Mouse (Mus musculus) small intestine, adult 2 months (tissue): ENCODE measurements around the gene Mrgbp. TPM values are rescaled to one million over a fixed set of nuclear protein-coding genes. Genes with fewer than 3 reads are reported as not detected.

Experiments used
- H3K27ac ChIP-seq: fragments of 200-500 bp; 2 replicates; pipeline ENCODE4 v1.5.1; 2012; ENCODE audit warnings: low read depth, low read length, control low read depth, inconsistent platforms; ENCODE audit not compliant: insufficient read depth
- H3K27me3 ChIP-seq: fragments of 200-500 bp; 2 replicates; pipeline ENCODE4 v1.6.1; 2012; ENCODE audit warnings: mild to moderate bottlenecking, moderate library complexity, low read length, inconsistent platforms; ENCODE audit not compliant: control insufficient read depth, insufficient read depth
- H3K36me3 ChIP-seq: fragments of 200-500 bp; 2 replicates; pipeline ENCODE4 v1.6.1; 2012; ENCODE audit warnings: mild to moderate bottlenecking, low read length, control low read depth, inconsistent platforms; ENCODE audit not compliant: control insufficient read depth, insufficient read depth
- H3K4me1 ChIP-seq: fragments of 200-500 bp; 2 replicates; pipeline ENCODE4 v1.6.1; 2012; ENCODE audit warnings: low read length, inconsistent platforms, mixed read lengths; ENCODE audit not compliant: control insufficient read depth, insufficient read depth, insufficient read length
- H3K4me3 ChIP-seq: fragments of 200-500 bp; 2 replicates; pipeline ENCODE4 v1.5.1; 2012; ENCODE audit warnings: low read depth, mild to moderate bottlenecking, control low read depth, inconsistent platforms, low read length, moderate library complexity
- CTCF ChIP-seq: fragments of 200-500 bp; IDR thresholded peaks from 2 replicates; pipeline ENCODE4 v1.5.1; 2012; ENCODE audit warnings: low read depth, mild to moderate bottlenecking, control low read depth, inconsistent platforms, low read length, moderate library complexity, mixed read lengths; ENCODE audit not compliant: insufficient replicate concordance, insufficient read length; ENCODE audit errors: extremely low read depth
- POLR2A ChIP-seq: fragments of 200-500 bp; IDR thresholded peaks from 2 replicates; pipeline ENCODE4 v1.6.1; 2012; ENCODE audit warnings: low read depth, mild to moderate bottlenecking, control low read depth, inconsistent platforms, low read length, moderate library complexity
- WGBS: fragments of 180-500 bp; shearing (Covaris S2); methylation state at CpG from one replicate; pipeline ENCODE4 v1.1.7; 2018; 5-methylcytosine and 5-hydroxymethylcytosine counted together
- polyA plus RNA-seq: library from polyadenylated mRNA; depleted of rRNA; stranded (reverse); fragments of >200 nt; gene quantifications from 2 replicates; pipeline ENCODE4 v1.2.3, GENCODE M21; 2012; rRNA removed

The Mrgbp gene
- polyA plus RNA-seq, 1 experiment = 16.1 TPM

GRCm38 (mm10) chr2:180589123-180589831 is 8.2 kb downstream of the Mrgbp start, which contains the start of gene Ogfr:
TSS of gene Ogfr (plus strand) at chr2:180589245.
- TF ChIP-seq CTCF (peak; percentile 22; the same call in 1 of the 2 replicates), POLR2A (peak; percentile 59; the same call in 1 of the 2 replicates)
- under 1% methylated on average over 64 of the region's 67 CpGs for WGBS
- peak within 1 kb of the TSS; percentile 70 for H3K4me3 ChIP-seq
- no peaks in the 10 kb centered on the region for H3K27me3 ChIP-seq
- H3K27ac ChIP-seq = peak within 1 kb of the TSS; percentile 61
- peaks cover 10% of the 10 kb centered on the region; the same call in 1 of the 2 replicates for H3K4me1 ChIP-seq
- H3K36me3 ChIP-seq = peaks cover 38% of the 10 kb centered on the region

- 62% methylated on average over 4 of the region's 4 CpGs for WGBS
- H3K4me3 ChIP-seq = no peak within 1 kb of the TSS
- TF ChIP-seq CTCF (no peak), POLR2A (no peak)
- H3K27me3 ChIP-seq = no peaks in the 10 kb centered on the region; the same call in 1 of the 2 replicates
- H3K36me3 ChIP-seq = peaks cover 28% of the 10 kb centered on the region
- H3K27ac ChIP-seq = no peak within 1 kb of the TSS
- no peaks in the 10 kb centered on the region for H3K4me1 ChIP-seq
Observed at GRCm38 (mm10) chr2:180597490-180597889, 16.4 kb downstream of the Mrgbp start, which contains the start of gene Col9a3. TSS of gene Col9a3 (plus strand) at chr2:180597790.

- peaks cover 21% of the 10 kb centered on the region for H3K36me3 ChIP-seq
- no peak overlapping the region for H3K27ac ChIP-seq
- no peaks in the 10 kb centered on the region; the same call in 1 of the 2 replicates for H3K27me3 ChIP-seq
- WGBS = 10% methylated on average over 40 of the region's 41 CpGs
- H3K4me3 ChIP-seq = no peak overlapping the region
- TF ChIP-seq POLR2A = no peak
- TF ChIP-seq CTCF = no peak
- H3K4me1 ChIP-seq = no peaks in the 10 kb centered on the region
Observed at GRCm38 (mm10) chr2:180598157-180598705, 17.1 kb downstream of the Mrgbp start.

GRCm38 (mm10) chr2:180600569-180601021 is 19.5 kb downstream of the Mrgbp start:
- H3K27me3 ChIP-seq = no peaks in the 10 kb centered on the region; the same call in 1 of the 2 replicates
- TF ChIP-seq CTCF = no peak
- TF ChIP-seq POLR2A = no peak
- WGBS = 18% methylated on average over 9 of the region's 9 CpGs
- H3K4me3 ChIP-seq = no peak overlapping the region
- H3K4me1 ChIP-seq = no peaks in the 10 kb centered on the region
- H3K27ac ChIP-seq = no peak overlapping the region
- 0 out of 2 replicates have a peak, but pooled peaks cover under 1% of the 10 kb centered on the region for H3K36me3 ChIP-seq

- H3K27me3 ChIP-seq = no peaks in the 10 kb centered on the region
- H3K36me3 ChIP-seq = no peaks in the 10 kb centered on the region
- WGBS = 62% methylated on average over 6 of the region's 6 CpGs
- no peak overlapping the region for H3K27ac ChIP-seq
- H3K4me1 ChIP-seq = no peaks in the 10 kb centered on the region
- H3K4me3 ChIP-seq = no peak overlapping the region
- TF ChIP-seq CTCF = no peak
- TF ChIP-seq POLR2A = no peak
Observed at GRCm38 (mm10) chr2:180604781-180605180, 23.7 kb downstream of the Mrgbp start.

- Histone ChIP-seq H3K4me1 (no peaks in the 10 kb centered on the region), H3K36me3 (no peaks in the 10 kb centered on the region), H3K27ac (no peak overlapping the region), H3K4me3 (no peak overlapping the region), H3K27me3 (no peaks in the 10 kb centered on the region)
- TF ChIP-seq CTCF (no peak), POLR2A (no peak)
- WGBS = 41% methylated on average over 4 of the region's 4 CpGs
Observed at GRCm38 (mm10) chr2:180610283-180610682, 29.2 kb downstream of the Mrgbp start.

- 66% methylated on average over 2 of the region's 2 CpGs for WGBS
- no peaks in the 10 kb centered on the region for H3K27me3 ChIP-seq
- H3K27ac ChIP-seq = no peak overlapping the region
- H3K4me3 ChIP-seq = no peak overlapping the region
- H3K36me3 ChIP-seq = no peaks in the 10 kb centered on the region
- TF ChIP-seq CTCF = no peak
- TF ChIP-seq POLR2A = no peak
- no peaks in the 10 kb centered on the region for H3K4me1 ChIP-seq
Observed at GRCm38 (mm10) chr2:180611882-180612281, 30.8 kb downstream of the Mrgbp start.

Other genes starting within 250 kb of the Mrgbp start
- gene Gata5, start 246.6 kb upstream of the Mrgbp start, polyA plus RNA-seq = 36.0 and 121 TPM in 2 replicates
- gene Slco4a1, start 125.1 kb upstream of the Mrgbp start, polyA plus RNA-seq = 11.2 and 13.9 TPM in 2 replicates
- 0.38 and 0.70 TPM in 2 replicates for gene Ntsr1, start 81.3 kb upstream of the Mrgbp start, polyA plus RNA-seq
- 23.3 and 62.6 TPM in 2 replicates for gene Ogfr, start 7.9 kb downstream of the Mrgbp start, polyA plus RNA-seq
- 0.52 and 1.2 TPM in 2 replicates for gene Col9a3, start 16.5 kb downstream of the Mrgbp start, polyA plus RNA-seq
- gene Tcfl5, start 61.4 kb downstream of the Mrgbp start, polyA plus RNA-seq = not detected in 2 replicates
- gene Dido1, start 128.7 kb downstream of the Mrgbp start, polyA plus RNA-seq = 4.5 and 7.3 TPM in 2 replicates
- gene Gid8, start 128.8 kb downstream of the Mrgbp start, polyA plus RNA-seq = 9.2 and 20.3 TPM in 2 replicates
- 13.4 and 15.8 TPM in 2 replicates for gene Slc17a9, start 144.0 kb downstream of the Mrgbp start, polyA plus RNA-seq
- gene Bhlhe23, start 195.6 kb downstream of the Mrgbp start, polyA plus RNA-seq = not detected in 2 replicates